Mouse (Mus musculus) gastrocnemius, postnatal 4 days (tissue): Measurements from ENCODE around the gene Hoxa4. TPM values are rescaled to one million over a fixed set of nuclear protein-coding genes. Genes with fewer than 3 reads are reported as not detected.

Experiments used
- DNase-seq, 2 experiments: peaks; one replicate each; pipeline ENCODE4 v3.0.0; 2021 to 2022; ENCODE audit warnings: low spot score in 2 of 2, mixed read lengths in 2 of 2
- long read RNA-seq, 2 experiments: library from polyadenylated mRNA; stranded (forward); transcript quantifications; one replicate each; pipeline ENCODE4 v2.0.0; 2021
- total RNA-seq, 2 experiments: library from RNA; stranded (reverse); gene quantifications; 2 replicates each; pipeline ENCODE4 v1.2.3; 2021

The Hoxa4 gene
- total RNA-seq = 10 to 100 TPM in 1 of 2 experiments, 1 to 10 TPM in 1; 9.2 to 11.8 TPM
- long read RNA-seq, experiment 1, transcript Hoxa4-201 (2 exons, 1,594 nt) = major isoform, 18 of 19 reads
- long read RNA-seq, experiment 1, partial matches to known transcripts = 0 of 19 reads
- long read RNA-seq, experiment 1, other reads (novel, unspliced or antisense) = 1 of 19 reads
- long read RNA-seq, experiment 2, transcript Hoxa4-201 (2 exons, 1,594 nt) = major isoform, 6 of 7 reads
- long read RNA-seq, experiment 2, partial matches to known transcripts = 0 of 7 reads
- long read RNA-seq, experiment 2, other reads (novel, unspliced or antisense) = 1 of 7 reads

DNA sequence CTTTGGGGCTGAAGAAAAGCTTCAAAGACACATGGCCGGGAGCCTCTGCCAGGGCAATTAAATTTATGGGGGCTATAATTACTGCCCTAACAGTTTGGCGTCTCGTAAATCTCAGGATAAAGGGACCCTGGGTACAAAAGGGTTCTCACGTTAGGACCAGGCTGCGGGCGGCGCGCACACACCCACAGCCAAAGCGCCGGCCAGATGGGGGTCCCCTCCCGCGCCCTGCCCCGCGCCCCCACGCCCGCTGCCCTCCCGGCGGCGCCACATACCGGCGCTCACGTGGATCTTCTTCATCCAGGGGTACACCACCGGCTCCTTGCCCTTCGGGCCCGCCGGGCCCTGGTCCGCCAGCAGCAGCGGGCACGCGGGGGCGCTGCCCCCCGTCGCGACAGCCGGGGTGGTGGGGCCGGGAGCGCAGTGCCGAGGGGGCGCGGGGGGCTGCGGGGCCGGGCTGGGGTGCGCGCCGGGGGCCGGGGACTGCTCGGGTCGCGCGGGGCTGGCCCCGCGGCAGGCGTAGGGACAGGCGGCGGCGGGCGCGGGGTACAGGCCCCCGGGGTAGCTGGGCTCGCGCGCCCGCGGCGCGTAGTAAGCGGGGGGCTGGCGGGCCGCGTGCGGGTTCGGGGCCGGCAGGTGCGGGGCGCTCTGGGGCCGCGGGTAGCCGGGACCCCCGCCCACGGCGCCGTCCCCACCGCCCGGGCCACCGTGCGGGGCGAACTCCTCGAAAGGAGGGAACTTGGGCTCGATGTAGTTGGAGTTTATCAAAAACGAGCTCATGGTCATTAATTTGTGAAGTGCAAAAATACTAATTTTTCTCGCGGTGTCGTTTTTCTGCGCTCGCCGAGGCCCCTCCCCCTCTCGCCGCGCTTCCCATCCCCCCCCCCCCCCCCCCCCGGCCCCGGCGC is at the start of gene Hoxa4:
Gene Hoxa4, minus strand, starts transcription at position 848 of the 905 bp plus-strand sequence.
- no peak for DNase-seq

DNA sequence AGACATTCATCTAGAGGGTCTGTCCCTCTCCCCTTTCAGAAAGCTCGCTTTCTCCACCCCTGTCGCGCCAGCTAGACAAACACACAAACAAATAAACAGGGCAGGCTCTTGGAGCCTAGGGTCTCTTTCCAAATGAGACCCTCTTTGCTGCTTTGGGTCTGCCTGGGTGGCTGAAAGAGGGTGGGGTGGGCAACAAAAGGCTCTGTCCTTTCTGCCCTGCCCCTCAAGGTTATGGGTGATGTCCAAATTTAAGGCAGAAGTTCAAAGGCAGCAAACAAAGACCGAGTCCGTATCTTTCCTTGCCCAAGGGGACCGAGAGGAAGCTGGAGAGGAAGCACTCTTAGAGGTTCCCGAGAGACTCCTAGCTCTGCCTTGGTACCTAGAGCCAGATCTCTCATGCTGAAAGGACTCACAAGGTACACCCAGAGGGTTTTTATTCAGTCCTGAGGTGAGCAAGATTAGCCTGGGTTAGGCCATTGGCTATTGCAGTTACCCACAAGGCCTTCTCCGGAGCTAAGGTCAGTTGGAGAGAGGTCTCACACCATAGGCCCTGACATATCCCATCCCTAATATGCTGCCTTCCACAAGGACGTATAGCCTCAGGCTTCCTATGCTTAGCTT is 49.6 kb upstream of the Hoxa4 start:
- no peak for DNase-seq

DNA sequence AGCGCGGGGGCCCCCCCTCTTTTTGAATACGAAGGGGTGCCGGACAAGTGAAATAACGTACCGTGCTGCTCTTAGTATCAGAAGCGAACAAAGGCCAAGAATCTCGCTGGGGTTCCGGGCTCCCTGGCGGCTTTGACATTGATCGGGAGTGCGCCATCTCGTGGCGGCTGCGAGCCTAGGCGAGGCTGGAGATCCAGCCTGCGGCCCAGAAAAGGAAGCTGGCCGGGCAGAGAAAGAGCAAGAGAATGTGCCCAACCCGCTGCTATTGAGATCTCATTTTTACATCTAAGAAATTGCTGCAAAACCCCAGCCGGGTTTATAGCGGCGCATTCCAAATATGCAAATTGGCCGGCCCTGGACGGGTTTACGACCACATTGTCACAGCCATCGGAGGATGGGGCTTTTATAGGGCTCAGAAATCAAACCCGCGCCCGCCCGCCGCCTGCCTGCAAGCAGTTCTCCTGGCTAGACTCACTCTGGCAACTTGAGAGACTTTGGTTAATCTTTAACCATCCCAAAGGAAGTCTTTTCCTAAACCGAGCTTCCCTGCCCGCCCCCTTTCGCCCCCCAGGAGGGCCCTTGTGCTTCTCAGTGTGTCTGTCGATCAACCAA is 48.9 kb upstream of the Hoxa4 start, which contains the start of gene Hoxa10:
Gene Hoxa10, minus strand, starts transcription at position 466 of the 612 bp plus-strand sequence.
- DNase-seq = peak; percentile 90 to 93

DNA sequence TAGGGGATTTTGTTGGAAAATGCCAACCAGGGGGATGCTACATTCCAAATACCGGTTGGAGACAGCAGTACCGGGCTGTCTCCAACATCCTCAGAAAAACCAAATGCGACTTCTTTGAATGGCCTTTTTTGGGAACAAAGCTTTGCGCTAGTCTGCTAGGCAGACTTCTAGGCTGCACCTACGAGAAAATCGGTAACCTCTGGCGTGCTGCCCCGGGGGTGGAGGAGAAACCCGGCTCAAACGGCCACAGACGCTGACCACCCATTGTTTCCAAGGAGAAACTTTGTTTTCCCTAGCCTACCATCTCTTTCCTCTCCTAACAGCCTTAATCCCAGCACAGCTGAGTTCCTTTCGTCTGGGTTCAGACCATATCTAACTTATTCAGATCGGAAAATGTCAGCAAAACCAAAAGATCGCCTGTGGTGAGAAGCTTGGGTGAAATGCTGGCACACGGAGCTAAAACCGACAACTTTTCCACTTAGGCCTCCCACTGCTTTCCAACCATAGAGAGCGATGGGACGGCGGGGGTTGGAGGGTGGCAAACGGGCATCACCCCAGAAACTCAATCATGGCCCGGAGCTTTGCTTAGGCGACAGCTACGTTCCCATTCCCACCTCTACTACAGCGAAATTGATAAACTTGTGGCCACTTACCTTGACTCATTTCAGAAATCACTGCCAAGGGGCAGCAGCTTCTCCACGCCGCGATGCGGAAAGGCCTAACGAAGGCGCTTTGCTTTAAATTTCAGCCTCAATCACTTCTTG is 48.3 kb upstream of the Hoxa4 start:
- no peak for DNase-seq

DNA sequence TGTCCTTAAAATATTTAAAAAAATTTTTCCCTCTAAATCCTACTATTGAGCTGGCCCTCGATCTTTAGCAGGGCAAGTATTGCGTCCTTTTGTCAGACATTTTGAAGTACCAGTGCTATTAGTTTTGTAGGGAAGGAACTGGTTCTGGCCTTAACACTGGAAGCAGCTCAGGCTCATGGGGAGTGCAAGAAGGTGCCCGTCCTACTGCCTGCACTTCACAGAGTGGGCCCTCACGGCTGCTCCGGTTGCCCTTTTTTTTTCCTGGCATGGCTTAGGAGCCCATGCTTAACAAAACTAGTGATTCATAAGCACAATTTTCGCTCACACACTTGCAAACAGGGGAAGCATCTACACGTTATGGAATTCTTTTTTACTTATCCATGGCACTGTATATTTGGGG is 47.4 kb upstream of the Hoxa4 start:
- no peak for DNase-seq

DNA sequence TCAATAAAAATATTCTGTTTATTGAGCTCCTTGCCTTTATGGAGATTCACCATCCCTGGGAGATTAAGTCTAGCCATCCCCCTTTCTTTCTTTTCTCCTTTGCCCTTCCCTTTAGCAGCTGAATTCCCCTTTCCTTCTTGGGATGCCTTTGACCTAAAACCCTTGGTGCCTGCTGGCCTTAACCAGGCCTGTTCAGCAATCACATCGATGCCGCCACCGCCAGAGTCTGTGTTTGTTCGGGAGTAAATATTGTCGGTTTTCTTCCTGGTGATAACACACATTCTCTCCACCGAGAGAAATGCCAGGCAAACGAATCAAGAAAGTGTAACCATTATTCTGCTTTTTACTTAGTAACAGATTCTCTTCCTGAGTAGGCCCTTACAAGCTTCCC is 46.6 kb upstream of the Hoxa4 start:
- DNase-seq = no peak

DNA sequence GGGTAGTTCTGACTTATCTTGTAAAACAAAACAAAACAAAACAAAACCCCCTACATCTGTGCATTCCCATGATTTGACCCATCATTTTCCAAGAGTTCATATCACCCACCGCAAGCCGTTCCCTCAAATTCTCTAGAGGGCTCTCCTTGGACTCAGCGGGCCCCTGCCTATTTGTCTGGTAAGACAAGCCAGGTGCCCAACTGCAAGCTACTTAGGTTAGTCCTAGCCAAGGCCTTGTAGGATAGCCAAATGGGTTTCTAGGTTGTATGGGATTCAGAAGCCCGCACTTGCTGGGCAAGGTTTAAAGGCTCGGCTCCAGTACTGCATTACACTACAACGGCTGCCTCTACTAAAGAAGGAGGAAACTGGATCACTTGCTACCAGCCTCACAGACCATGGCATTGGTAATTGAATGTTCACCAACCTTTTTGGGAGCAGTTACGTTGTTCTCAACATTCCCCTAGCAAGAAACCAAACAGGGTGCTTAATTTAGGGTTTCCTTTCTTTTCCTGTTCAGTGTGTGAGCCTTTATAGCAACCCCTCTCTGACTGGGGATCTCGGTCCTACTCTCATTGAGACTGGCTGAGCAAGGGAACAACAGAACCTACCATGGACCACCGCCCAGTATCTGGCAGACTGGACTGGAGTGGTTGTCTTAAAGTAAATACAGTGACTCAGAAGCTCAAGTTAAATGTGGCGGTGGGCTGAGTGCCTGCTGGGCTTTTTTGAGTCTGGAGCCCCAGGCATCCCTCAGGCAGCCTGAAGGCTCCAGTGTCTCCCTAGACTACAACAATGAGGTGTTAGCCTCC is 46.0 kb upstream of the Hoxa4 start:
- DNase-seq = no peak

DNA sequence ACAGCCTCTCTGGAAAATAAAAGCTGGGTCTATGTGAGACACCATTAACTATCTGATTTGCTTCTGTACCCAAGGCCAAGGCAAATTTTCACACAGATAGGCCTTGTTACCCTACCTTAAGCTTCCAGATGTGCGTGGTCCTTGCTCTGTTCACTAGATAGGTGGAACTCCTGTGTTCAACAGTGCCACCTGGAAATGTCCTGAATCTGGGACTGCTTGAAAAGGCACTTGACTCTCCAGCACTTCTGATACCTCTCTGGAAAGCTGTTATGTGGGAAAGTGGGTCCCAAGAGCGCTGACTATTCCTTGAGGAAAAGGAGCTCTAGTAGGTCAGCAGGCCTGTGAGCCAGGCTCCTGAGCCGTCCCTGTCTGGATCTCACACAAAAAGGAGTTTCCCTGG is 45.3 kb upstream of the Hoxa4 start:
- DNase-seq = no peak

DNA sequence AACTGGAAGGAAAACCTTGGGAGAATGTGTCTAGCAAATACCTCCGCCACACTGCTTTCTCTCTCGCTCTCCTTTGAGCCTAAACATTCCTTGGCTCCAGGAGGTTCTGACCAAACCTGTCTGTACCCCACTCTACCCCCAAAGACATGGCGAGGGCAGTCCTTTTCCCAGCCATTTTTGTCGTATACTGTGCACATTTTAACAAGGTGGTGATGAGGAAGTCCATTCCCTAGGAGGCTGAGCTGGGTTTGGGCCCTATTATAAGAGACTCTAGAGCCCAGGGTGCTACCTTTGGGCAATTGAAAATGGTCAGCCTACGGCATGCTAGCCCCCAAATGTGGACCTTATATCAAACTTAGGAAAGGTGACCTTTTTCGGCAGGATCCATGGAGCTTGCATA is 44.3 kb upstream of the Hoxa4 start:
- no peak for DNase-seq

DNA sequence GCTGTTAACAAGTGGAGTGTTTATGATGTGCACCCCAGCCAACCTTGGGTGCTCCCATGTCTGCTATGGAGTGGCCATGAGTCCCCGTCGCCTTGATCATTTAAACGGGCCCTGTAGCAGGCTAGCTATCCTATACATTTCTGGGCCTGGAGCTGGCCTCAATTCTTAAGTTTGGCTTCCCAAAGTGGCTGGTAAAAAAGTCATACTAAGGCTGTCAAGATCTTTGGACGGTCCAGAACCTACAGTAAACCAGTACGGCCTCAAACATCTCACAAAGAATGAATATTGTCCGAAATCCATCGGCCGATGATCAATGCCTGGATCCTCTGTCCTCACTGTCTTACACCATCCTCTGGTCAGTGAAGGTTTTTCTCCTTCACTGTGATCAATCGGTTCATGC is 43.7 kb upstream of the Hoxa4 start:
- no peak for DNase-seq

DNA sequence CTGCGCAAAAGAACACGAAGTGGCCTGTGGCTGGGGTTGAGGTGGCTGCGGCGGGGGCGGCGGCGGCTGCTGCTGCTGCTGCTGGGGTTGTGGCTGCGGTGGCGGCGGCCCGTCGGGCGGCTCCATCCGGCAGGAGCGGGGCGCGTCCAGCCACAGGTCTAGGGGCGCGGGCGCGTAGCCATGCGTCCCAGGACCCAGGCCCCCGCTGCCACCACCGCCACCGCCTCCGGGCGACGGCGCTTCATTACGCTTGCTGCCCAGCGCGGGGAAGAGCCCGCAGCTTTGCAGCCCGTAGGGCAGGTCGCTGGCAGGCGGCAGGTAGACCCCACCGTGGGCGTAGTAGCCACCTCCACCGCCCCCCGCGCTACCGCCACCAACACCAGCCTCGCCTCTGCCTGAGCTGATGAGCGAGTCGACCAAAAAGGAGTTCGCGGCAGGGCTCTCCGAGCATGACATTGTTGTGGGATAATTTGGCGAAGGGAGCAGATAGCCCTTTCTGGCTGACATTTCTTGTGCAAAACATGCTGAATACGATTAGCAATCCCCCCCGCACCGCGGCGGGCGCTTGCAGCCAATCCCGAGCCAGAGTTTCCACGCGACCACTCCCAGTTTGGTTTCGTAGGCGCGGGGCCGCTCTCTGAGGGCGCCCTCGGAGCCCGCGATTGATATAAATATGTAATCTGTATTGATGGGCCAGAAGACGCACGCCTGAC is 43.0 kb upstream of the Hoxa4 start:
- DNase-seq = peak; percentile 58 to 74

DNA sequence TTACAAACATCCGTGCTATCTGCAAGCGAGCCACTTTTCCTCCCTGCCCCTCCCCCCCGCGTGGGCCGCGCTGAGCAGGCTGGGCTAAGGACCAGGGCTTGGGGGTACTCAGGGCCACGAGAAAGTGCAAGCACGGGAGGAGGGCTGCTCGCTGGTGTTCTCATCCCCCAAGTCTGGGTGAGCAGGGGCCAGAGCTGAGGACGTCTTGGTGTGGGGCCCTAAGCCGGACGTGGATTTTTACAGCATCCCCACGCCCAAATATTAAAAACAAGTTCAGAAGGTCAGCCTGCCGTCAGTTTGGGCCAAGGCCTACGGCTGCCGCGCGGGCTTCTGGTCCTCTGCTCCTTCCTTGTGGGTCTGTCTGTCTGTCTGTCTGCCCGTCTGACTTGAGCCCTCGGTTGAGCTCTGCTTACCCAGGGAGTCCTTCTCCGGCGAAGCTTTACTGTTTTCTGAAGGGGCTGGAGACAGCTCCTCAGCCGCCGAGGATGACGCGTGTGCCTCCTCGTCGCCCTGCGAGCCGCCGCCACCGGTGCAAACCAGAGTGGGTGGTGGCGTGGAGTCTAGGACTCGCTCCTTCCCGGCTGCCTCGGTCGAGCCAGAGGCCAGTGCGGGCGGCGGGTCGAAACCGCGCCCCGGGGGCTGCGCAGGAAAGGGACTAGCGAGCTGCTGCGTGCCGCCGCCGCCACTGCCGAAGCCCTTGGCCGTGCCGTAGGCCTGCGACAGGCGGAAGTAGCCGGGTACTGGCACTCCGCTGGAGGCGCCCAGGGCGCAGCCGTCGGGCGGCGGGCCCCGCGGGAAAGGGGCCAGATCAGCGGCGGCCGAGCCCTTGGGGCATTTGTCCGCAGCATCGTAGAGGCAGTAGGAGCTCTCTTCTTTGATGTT is 42.2 kb upstream of the Hoxa4 start:
- peak; percentile 44 to 88 for DNase-seq

DNA sequence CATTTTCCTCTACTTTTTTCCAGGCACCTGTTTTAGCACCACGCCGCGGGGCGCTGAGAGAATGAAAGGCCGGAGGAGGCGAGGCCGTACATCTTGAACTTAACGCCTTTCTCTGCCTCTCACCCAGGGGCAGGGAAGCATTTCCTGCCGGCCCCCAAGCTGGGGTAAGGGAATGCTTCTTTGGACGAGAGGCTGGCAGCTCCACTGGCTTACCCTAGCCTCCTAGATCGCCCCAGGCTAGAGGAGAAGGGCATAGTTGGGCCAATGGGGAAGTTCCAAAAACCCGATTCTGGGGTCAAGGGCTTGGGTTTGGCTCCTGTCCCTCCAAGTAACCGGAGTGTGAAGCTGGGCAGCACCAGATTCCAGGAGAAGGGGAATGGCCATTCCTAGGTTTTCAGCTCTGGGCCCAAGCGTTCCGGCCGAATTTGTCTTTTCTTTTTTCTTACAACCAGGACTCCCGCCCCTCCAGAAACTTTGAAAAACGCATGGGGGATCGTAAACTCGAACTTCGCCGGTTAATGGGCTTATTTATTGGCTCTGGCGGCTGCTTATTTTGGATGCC is 41.5 kb upstream of the Hoxa4 start:
- no peak for DNase-seq

DNA sequence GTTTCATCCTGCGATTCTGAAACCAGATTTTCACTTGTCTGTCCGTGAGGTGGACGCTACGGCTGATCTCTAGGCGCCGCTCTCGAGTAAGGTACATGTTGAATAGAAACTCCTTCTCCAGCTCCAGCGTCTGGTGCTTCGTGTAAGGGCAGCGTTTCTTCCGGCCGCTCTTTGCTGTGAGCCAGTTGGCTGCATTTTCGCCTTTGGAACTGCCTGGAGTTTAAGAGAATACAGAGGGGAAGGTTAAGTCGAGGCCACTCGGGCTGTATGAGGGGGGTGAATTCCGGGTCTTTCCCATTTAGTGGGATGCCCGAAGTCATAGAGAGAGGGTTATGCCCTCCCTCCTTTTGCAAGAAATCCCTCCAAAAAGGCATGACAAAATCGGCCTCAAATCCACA is 41.0 kb upstream of the Hoxa4 start:
- peak in 1 of 2 experiments; percentile 56 for DNase-seq

DNA sequence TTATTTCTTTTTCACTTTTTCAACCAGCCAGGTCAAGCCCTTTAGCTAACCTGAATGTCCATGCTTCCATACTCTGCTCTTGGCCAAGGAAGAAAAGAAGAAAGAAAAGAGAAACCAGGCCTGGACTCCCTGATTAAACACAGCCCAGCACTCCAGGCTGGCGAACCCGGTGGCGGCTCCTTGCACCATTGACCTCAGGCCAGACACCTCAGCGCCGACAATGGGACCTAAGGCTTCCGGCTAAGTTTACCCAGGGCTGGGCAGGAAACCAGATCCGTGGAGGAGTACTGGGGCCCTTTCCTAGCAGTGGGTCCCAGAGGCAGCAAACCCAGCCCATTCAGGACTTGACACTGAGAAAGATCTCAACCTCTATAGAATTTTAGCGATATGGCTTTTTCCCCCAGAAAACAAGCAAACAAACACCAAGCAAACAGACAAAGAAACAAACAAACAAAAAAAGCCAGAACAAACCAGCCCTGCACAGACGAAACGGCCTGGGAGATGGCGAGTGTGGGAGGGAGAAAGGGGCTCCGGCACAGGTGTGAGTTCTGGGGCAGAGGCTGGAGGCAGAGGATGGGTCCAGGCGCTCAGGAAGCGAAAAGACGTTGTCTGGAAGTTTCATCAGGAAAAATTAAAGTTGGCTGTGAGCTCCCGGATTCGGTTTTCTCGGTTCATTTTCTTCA is 40.5 kb upstream of the Hoxa4 start:
- DNase-seq = no peak

DNA sequence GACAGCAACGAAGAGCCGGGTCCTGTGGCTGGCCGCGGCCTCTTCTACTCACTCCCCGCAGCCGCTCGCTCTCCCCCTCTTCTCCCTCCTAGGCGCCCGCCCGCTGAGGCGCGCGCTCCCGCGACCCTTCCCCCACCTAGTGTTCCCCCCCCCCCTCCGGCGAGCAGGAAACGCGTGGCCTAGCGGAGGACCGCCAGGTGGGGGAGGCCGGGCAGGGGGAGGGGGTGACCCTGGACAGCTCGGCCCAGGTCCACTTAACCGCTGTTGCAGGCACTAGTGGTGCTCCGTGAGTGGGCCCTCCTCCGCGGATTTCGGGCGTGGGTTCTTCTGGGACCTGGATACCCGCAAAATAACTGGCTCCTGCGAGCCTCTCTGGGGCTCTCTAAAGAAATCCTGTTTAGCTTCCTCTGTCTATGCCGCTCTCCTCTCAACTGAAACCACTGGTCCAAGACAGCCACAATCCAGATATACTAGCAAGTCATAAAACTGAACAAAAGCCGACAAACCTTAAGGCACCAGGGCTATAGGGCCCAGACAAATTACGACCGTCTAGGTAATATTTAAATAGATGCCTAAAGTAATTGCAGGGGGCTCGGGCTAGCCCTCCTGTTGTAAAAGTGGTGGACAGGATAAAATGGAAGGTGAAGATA is 39.1 kb upstream of the Hoxa4 start, which contains the start of gene Hoxa9:
Gene Hoxa9, minus strand, starts transcription at position 574 of the 650 bp plus-strand sequence.
- DNase-seq = peak in 1 of 2 experiments; percentile 62
